Mouse (Mus musculus): ENCODE results near the gene Abtb2.

Abtb2 gene

GRCm38 (mm10) chr2:103586423-103586822 lies 20.3 kb downstream of the Abtb2 start:
- DNase-seq, result no peak

- no peak for DNase-seq
Observed at GRCm38 (mm10) chr2:103588776-103589175, 22.7 kb downstream of the Abtb2 start.

GRCm38 (mm10) chr2:103589400-103589799 lies 23.3 kb downstream of the Abtb2 start:
- DNase-seq, result no peak

- no peak for DNase-seq
Observed at GRCm38 (mm10) chr2:103590645-103591044, 24.5 kb downstream of the Abtb2 start.

GRCm38 (mm10) chr2:103591742-103592590 lies 25.9 kb downstream of the Abtb2 start:
- peak; percentile 48 for DNase-seq

- no peak for DNase-seq
Observed at GRCm38 (mm10) chr2:103592591-103592929, 26.4 kb downstream of the Abtb2 start.

GRCm38 (mm10) chr2:103594592-103595011 lies 28.5 kb downstream of the Abtb2 start:
- no peak for DNase-seq

- no peak for DNase-seq
Observed at GRCm38 (mm10) chr2:103595028-103595651, 29.0 kb downstream of the Abtb2 start.

- DNase-seq, result no peak
Observed at GRCm38 (mm10) chr2:103599296-103599695, 33.2 kb downstream of the Abtb2 start.

GRCm38 (mm10) chr2:103600165-103600891 lies 34.2 kb downstream of the Abtb2 start:
- peak; percentile 11 for DNase-seq

GRCm38 (mm10) chr2:103601126-103601525 lies 35.0 kb downstream of the Abtb2 start:
- no peak for DNase-seq

- DNase-seq, result no peak
Observed at GRCm38 (mm10) chr2:103601531-103601930, 35.4 kb downstream of the Abtb2 start.

GRCm38 (mm10) chr2:103603209-103603608 lies 37.1 kb downstream of the Abtb2 start:
- DNase-seq, result no peak

- DNase-seq, result no peak
Observed at GRCm38 (mm10) chr2:103603869-103604268, 37.8 kb downstream of the Abtb2 start.

- DNase-seq, result no peak
Observed at GRCm38 (mm10) chr2:103605805-103606498, 39.8 kb downstream of the Abtb2 start.

- peak; percentile 60 for DNase-seq
Observed at GRCm38 (mm10) chr2:103607926-103608325, 41.8 kb downstream of the Abtb2 start.

GRCm38 (mm10) chr2:103608947-103609346 lies 42.8 kb downstream of the Abtb2 start:
- no peak for DNase-seq

- peak; percentile 83 for DNase-seq
Observed at GRCm38 (mm10) chr2:103609499-103609898, 43.4 kb downstream of the Abtb2 start.

- DNase-seq, result peak; percentile 8
Observed at GRCm38 (mm10) chr2:103610831-103611535, 44.9 kb downstream of the Abtb2 start.

GRCm38 (mm10) chr2:103613865-103614264 lies 47.8 kb downstream of the Abtb2 start:
- no peak for DNase-seq

GRCm38 (mm10) chr2:103615028-103615427 lies 48.9 kb downstream of the Abtb2 start:
- DNase-seq, result no peak

GRCm38 (mm10) chr2:103618407-103618806 lies 52.3 kb downstream of the Abtb2 start:
- no peak for DNase-seq

Data from cerebellum, adult 9-11 months (tissue).